ENCODE assay signal across 11 mouse cellular contexts in genomic region chr17:29213381-29214192, GRCm38 (mm10). TPM values are rescaled to one million over a fixed set of nuclear protein-coding genes. Genes with fewer than 3 reads are reported as not detected.
DNase-seq lines count a peak whose midpoint lies in the region; ATAC-seq and TF ChIP-seq lines count a peak whose summit lies in the region.
"Had no signal": no experiment of that assay in that cellular context is flagged by ENCODE, and none has a peak within 500 bp of the region (broad histone marks: within the 10 kb centered on the region; RNA-seq: fewer than 3 reads in every experiment).

No protein-coding gene starts in this region.

- no peak overlapping the region for H3K27ac ChIP-seq in embryonic facial prominence, embryonic 13.5 days
- H3K27ac ChIP-seq in hindbrain, postnatal 0 days, result peak overlapping the region; percentile 1; the same call in 1 of the 2 replicates
- peak overlapping the region; percentile 80 for H3K27ac ChIP-seq in midbrain, embryonic 15.5 days
- no peak overlapping the region for H3K27ac ChIP-seq in heart, adult 2 months

- no peak for TF ChIP-seq EP300 in heart, adult 2 months (IDR thresholded peaks at IDR 0.05; ENCODE audit: insufficient read depth, low read depth, low read length)

- H3K79me2 ChIP-seq in heart, adult 2 months (replicated peaks; ENCODE audit: control insufficient read depth, insufficient read depth, low read length), result no peaks in the 10 kb centered on the region

- H3K9me3 ChIP-seq in embryonic facial prominence, embryonic 13.5 days, result no peaks in the 10 kb centered on the region
- no peaks in the 10 kb centered on the region for H3K9me3 ChIP-seq in hindbrain, postnatal 0 days (ENCODE audit: low read length)
- H3K9me3 ChIP-seq in midbrain, embryonic 15.5 days, result no peaks in the 10 kb centered on the region

- H3K4me2 ChIP-seq in embryonic facial prominence, embryonic 13.5 days, result peak overlapping the region; percentile 40; the same call in 1 of the 2 replicates
- H3K4me2 ChIP-seq in hindbrain, postnatal 0 days (ENCODE audit: low read depth, low read length), result peak overlapping the region; percentile 16
- peak overlapping the region; percentile 34 for H3K4me2 ChIP-seq in midbrain, embryonic 15.5 days
- H3K4me2 ChIP-seq: liver, embryonic 11.5 days had no signal

- intact Hi-C loops in heart, adult 2 months (cut with DNase I), result no loop called here

- no peak for ATAC-seq in embryonic facial prominence, embryonic 13.5 days (ENCODE audit: insufficient number of reproducible peaks, insufficient read depth, low FRiP score, low TSS enrichment, low read depth)
- peak; percentile 62 for ATAC-seq in hindbrain, postnatal 0 days
- ATAC-seq in midbrain, embryonic 15.5 days (replicated peaks), result peak; percentile 61
- ATAC-seq in megakaryocyte-erythroid progenitor cell, adult 5-6 weeks (replicated peaks; ENCODE audit: low FRiP score, low TSS enrichment, poor library complexity, severe bottlenecking), result no peak

- peaks cover 24% of the 10 kb centered on the region for H3K27me3 ChIP-seq in embryonic facial prominence, embryonic 13.5 days
- no peaks in the 10 kb centered on the region for H3K27me3 ChIP-seq in hindbrain, postnatal 0 days (ENCODE audit: insufficient read depth, low read length)
- H3K27me3 ChIP-seq in midbrain, embryonic 15.5 days (replicated peaks), result no peaks in the 10 kb centered on the region
- H3K27me3 ChIP-seq in heart, adult 2 months (ENCODE audit: control insufficient read depth, insufficient read depth, low read length), result no peaks in the 10 kb centered on the region

- peaks cover 25% of the 10 kb centered on the region for H3K4me1 ChIP-seq in embryonic facial prominence, embryonic 13.5 days
- H3K4me1 ChIP-seq in hindbrain, postnatal 0 days (ENCODE audit: insufficient read depth, low read length), result peaks cover 5% of the 10 kb centered on the region; the same call in 1 of the 2 replicates
- peaks cover 39% of the 10 kb centered on the region for H3K4me1 ChIP-seq in midbrain, embryonic 15.5 days
- H3K4me1 ChIP-seq in heart, adult 2 months (ENCODE audit: control insufficient read depth, insufficient read depth, low read length), result no peaks in the 10 kb centered on the region

- TF ChIP-seq CTCF in hindbrain, postnatal 0 days (IDR thresholded peaks at IDR 0.05; ENCODE audit: low read depth), result no peak
- no peak for TF ChIP-seq CTCF in heart, adult 2 months (IDR thresholded peaks at IDR 0.05)

- WGBS in embryonic facial prominence, embryonic 13.5 days, result 9% methylated on average over 12 of the region's 12 CpGs
- WGBS in hindbrain, postnatal 0 days, result 4% methylated on average over 12 of the region's 12 CpGs
- 3% methylated on average over 12 of the region's 12 CpGs for WGBS in midbrain, embryonic 15.5 days
- WGBS in heart, adult 2 months, result 32% methylated on average over 12 of the region's 12 CpGs

- H3K36me3 ChIP-seq in embryonic facial prominence, embryonic 13.5 days, result 0 out of 2 replicates have a peak, but pooled peaks cover 8% of the 10 kb centered on the region
- H3K36me3 ChIP-seq in hindbrain, postnatal 0 days (ENCODE audit: insufficient read depth, low read length), result no peaks in the 10 kb centered on the region
- H3K36me3 ChIP-seq in midbrain, embryonic 15.5 days (replicated peaks), result no peaks in the 10 kb centered on the region
- H3K36me3 ChIP-seq in heart, adult 2 months (ENCODE audit: control insufficient read depth, insufficient read depth, low read length), result no peaks in the 10 kb centered on the region

- DNase-seq in ES-CJ7 (ENCODE audit: low read depth, low spot score), result peak; percentile 84
- peak; percentile 79 for DNase-seq in hindbrain, postnatal 0 days (ENCODE audit: low spot score)
- DNase-seq in gastrocnemius, postnatal 4 days (ENCODE audit: low spot score in 2 of 2), result no peak
- DNase-seq in kidney, postnatal 36 days, result no peak
- DNase-seq in heart, adult 2 months, result no peak
- DNase-seq: gastrocnemius, postnatal 10 days; kidney, adult 9 months had no signal

- TF ChIP-seq POLR2A in heart, adult 2 months (IDR thresholded peaks at IDR 0.05; ENCODE audit: insufficient read depth, low read depth, low read length), result no peak

- H3K4me3 ChIP-seq in embryonic facial prominence, embryonic 13.5 days, result no peak overlapping the region
- H3K4me3 ChIP-seq in hindbrain, postnatal 0 days (ENCODE audit: low read length), result no peak overlapping the region
- H3K4me3 ChIP-seq in midbrain, embryonic 15.5 days, result no peak overlapping the region
- no peak overlapping the region for H3K4me3 ChIP-seq in heart, adult 2 months

- peak overlapping the region; percentile 51; the same call in 1 of the 2 replicates for H3K9ac ChIP-seq in embryonic facial prominence, embryonic 13.5 days
- H3K9ac ChIP-seq in hindbrain, postnatal 0 days (replicated peaks; ENCODE audit: low read length), result 0 out of 2 replicates have a peak overlapping the region, but pooled peaks have one; percentile 30
- 0 out of 2 replicates have a peak overlapping the region, but pooled peaks have one; percentile 14 for H3K9ac ChIP-seq in midbrain, embryonic 15.5 days
- no peak overlapping the region for H3K9ac ChIP-seq in heart, adult 2 months (ENCODE audit: low read depth, low read length)

RNA-seq across cellular contexts. Expression of gene Cpne5, which starts 24.4 kb away (rescaled TPM):
- 28.1 and 36.0 TPM in 2 replicates for polyA plus RNA-seq in embryonic facial prominence, embryonic 13.5 days (2015; fragmentation: Nextera tagmentation; extraction: Ambion mirVana)
- 56.1 and 65.8 TPM in 2 replicates for total RNA-seq in hindbrain, postnatal 0 days (2014; rRNA removed)
- polyA plus RNA-seq in hindbrain, postnatal 0 days (2015; fragmentation: Nextera tagmentation; extraction: Ambion mirVana), result 56.6 and 61.6 TPM in 2 replicates
- polyA plus RNA-seq in midbrain, embryonic 15.5 days (2015; fragmentation: Nextera tagmentation; extraction: Ambion mirVana), result 38.3 and 41.3 TPM in 2 replicates
- total RNA-seq in gastrocnemius, postnatal 4 days (2021), result 1 to 10 TPM in 1 of 2 experiments, under 1 TPM in 1; 0.69 to 1.1 TPM
- total RNA-seq in megakaryocyte-erythroid progenitor cell, adult 5-6 weeks (2014; fragmentation: Nextera tagmentation), result 0.17 TPM in 1 of 2 replicates, not detected in the other
- total RNA-seq in megakaryocyte-erythroid progenitor cell, adult 5-6 weeks (2017), result 0.38 TPM in 1 of 2 replicates, not detected in the other
- total RNA-seq in heart, adult 2 months (2021), result 1 to 10 TPM; 4.4 to 5.2 TPM
- polyA plus RNA-seq in heart, adult 2 months (2012; rRNA removed), result 10.7 and 11.2 TPM in 2 replicates

RNA-seq across cellular contexts. Expression of gene Ppil1, which starts 50.4 kb away (rescaled TPM):
- 149 and 162 TPM in 2 replicates for polyA plus RNA-seq in embryonic facial prominence, embryonic 13.5 days (2015; fragmentation: Nextera tagmentation; extraction: Ambion mirVana)
- total RNA-seq in hindbrain, postnatal 0 days (2014; rRNA removed), result 72.6 and 81.4 TPM in 2 replicates
- 84.3 and 87.7 TPM in 2 replicates for polyA plus RNA-seq in hindbrain, postnatal 0 days (2015; fragmentation: Nextera tagmentation; extraction: Ambion mirVana)
- polyA plus RNA-seq in midbrain, embryonic 15.5 days (2015; fragmentation: Nextera tagmentation; extraction: Ambion mirVana), result 113 and 119 TPM in 2 replicates
- 10 to 100 TPM; 22.1 to 22.8 TPM for total RNA-seq in gastrocnemius, postnatal 4 days (2021)
- 80.9 and 99.0 TPM in 2 replicates for total RNA-seq in megakaryocyte-erythroid progenitor cell, adult 5-6 weeks (2014; fragmentation: Nextera tagmentation)
- total RNA-seq in megakaryocyte-erythroid progenitor cell, adult 5-6 weeks (2017), result 82.9 and 105 TPM in 2 replicates
- total RNA-seq in heart, adult 2 months (2021), result 10 to 100 TPM; 28.4 to 31.1 TPM
- 33.2 and 41.7 TPM in 2 replicates for polyA plus RNA-seq in heart, adult 2 months (2012; rRNA removed)

RNA-seq across cellular contexts. Expression of gene BC004004, which starts 55.0 kb away (rescaled TPM):
- polyA plus RNA-seq in embryonic facial prominence, embryonic 13.5 days (2015; fragmentation: Nextera tagmentation; extraction: Ambion mirVana), result 66.7 and 71.3 TPM in 2 replicates
- 181 and 262 TPM in 2 replicates for total RNA-seq in hindbrain, postnatal 0 days (2014; rRNA removed)
- polyA plus RNA-seq in hindbrain, postnatal 0 days (2015; fragmentation: Nextera tagmentation; extraction: Ambion mirVana), result 139 and 145 TPM in 2 replicates
- polyA plus RNA-seq in midbrain, embryonic 15.5 days (2015; fragmentation: Nextera tagmentation; extraction: Ambion mirVana), result 112 and 114 TPM in 2 replicates
- 100 to 1,000 TPM in 1 of 2 experiments, 10 to 100 TPM in 1; 98.5 to 101 TPM for total RNA-seq in gastrocnemius, postnatal 4 days (2021)
- 81.8 and 82.3 TPM in 2 replicates for total RNA-seq in megakaryocyte-erythroid progenitor cell, adult 5-6 weeks (2014; fragmentation: Nextera tagmentation)
- 60.4 and 66.0 TPM in 2 replicates for total RNA-seq in megakaryocyte-erythroid progenitor cell, adult 5-6 weeks (2017)
- total RNA-seq in heart, adult 2 months (2021), result 100 to 1,000 TPM; 264 to 318 TPM
- polyA plus RNA-seq in heart, adult 2 months (2012; rRNA removed), result 184 and 264 TPM in 2 replicates

Comparison
In these comparisons a context has a peak if more than half of its experiments do, and no peak if none do; other contexts are left out.
1. DNase-seq: peak in ES-CJ7 (single experiment) and hindbrain, postnatal 0 days (single experiment); none in gastrocnemius, postnatal 4 days (0 of 2), kidney, postnatal 36 days (0 of 2) and heart, adult 2 months (0 of 2).
2. ATAC-seq: peak in hindbrain, postnatal 0 days (single experiment) and midbrain, embryonic 15.5 days (single experiment); none in embryonic facial prominence, embryonic 13.5 days (single experiment) and megakaryocyte-erythroid progenitor cell, adult 5-6 weeks (single experiment).
3. H3K27ac ChIP-seq: peak in hindbrain, postnatal 0 days (single experiment) and midbrain, embryonic 15.5 days (single experiment); none in embryonic facial prominence, embryonic 13.5 days (single experiment) and heart, adult 2 months (single experiment).
4. Peak in every context shown above with its lines, with median percentiles within 50 percentile points of each other: H3K4me2 ChIP-seq.